Mouse (Mus musculus): ENCODE results near the gene Fam129b. TPM values are rescaled to one million over a fixed set of nuclear protein-coding genes. Genes with fewer than 3 reads are reported as not detected.

Gene Fam129b
- 65.3 and 90.0 TPM in 2 replicates for total RNA-seq (2012; rRNA removed)

DNA sequence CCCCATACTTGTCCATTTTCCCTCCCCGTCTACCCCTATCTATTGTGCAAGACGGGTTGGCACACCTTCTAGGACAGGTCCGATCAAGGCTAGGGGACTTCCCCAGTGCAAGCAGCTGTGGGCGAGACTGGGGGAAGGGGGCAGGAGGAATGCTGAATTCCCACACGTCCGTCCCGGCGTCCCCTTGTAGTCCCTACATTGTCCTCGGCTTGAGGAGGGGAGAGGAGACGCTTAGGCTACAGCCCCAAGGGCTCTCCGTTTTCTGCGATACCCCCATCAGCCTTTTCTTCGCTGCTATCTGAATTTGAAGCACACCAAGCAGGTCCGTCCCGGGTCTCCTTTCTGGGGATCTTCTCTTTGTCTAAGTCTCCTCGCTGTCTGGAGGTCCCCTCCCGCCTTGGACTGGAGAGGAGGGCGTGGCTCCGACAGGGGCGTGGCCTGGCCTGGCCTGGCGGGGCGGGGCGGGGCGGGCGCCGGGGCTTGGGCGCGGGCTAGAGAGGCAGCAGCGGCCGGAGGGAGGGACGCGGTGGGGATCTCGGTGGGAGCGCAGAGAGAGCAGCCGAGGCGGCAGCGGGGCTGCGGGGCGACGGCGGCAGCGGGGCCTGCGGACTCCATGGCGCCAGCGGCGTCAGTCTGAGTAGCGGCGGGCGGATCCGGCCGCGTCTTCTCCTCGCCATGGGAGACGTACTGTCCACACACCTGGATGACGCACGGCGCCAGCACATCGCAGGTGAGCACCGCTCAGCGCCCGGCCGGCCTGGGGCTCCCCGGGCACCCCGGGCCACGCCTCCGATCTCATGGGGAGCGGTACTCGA, at the start of gene Fam129b:
Gene Fam129b (plus strand): TSS at position 440 of the 815 bp plus-strand sequence.
- peak within 1 kb of the TSS; percentile 78 for H3K9ac ChIP-seq (ENCODE audit: insufficient read depth, low read depth, low read length, poor library complexity, severe bottlenecking)
- peaks cover 19 to 41% of the 10 kb centered on the region in 2 experiments for H3K4me1 ChIP-seq (ENCODE audit: control insufficient read depth in 2 of 2, insufficient read depth in 2 of 2, low read length in 2 of 2, poor library complexity in 1 of 2)
- no peaks in the 10 kb centered on the region for H3K9me3 ChIP-seq (ENCODE audit: control insufficient read depth, insufficient read depth, low read depth, low read length)

DNA sequence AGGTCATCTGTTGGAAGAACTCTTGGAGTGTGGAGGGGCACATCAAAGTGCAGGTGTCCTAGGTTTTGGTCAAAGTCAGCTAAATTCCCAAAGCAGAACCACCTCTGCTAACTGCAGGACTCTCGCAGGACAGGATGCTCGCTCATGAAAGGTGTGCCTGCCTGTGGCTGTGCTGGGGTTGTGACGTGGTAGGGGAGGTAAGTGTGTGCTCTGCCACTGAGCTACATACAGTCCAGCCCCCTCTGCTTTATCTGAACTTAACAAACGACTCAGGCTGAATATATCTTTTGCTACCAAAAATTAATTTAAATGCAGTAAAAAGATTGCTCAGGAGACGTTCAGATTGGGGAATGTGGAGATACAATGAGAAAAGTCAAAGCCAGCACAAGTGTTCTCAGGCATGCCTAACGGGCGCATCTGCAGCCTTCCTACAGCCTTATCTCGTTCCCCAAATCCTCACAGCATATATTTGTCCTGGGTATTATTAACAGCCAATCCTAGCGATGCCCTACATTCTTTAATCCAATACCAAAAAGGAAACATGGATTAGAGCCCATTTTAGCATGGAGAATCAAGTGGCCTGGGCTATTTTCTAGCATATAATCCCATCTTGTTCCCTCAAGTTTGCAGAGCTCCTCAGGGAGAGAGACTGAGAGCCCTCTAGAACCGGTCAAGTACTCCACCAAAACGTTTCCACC, 46.8 kb upstream of the Fam129b start:
- in situ Hi-C loops (cut with MboI; ENCODE audit: low sequenced_read_pairs in 2 of 2, unreplicated experiment in 2 of 2), result no loop called here
- Histone ChIP-seq H3K9ac (ENCODE audit: insufficient read depth, low read depth, low read length, poor library complexity, severe bottlenecking) (no peak overlapping the region), H3K36me3 (ENCODE audit: control insufficient read depth, insufficient read depth, low read length, poor library complexity, severe bottlenecking) (no peaks in the 10 kb centered on the region), H3K27ac (ENCODE audit: insufficient read depth, low read depth, low read length, poor library complexity, severe bottlenecking) (no peak overlapping the region), H3K4me3 (ENCODE audit: insufficient read depth in 1 of 2, low read depth in 1 of 2, low read length in 2 of 2, poor library complexity in 1 of 2, severe bottlenecking in 1 of 2) (no peak overlapping the region), H3K9me3 (ENCODE audit: control insufficient read depth, insufficient read depth, low read depth, low read length) (no peaks in the 10 kb centered on the region), H3K4me1 (ENCODE audit: control insufficient read depth in 2 of 2, insufficient read depth in 2 of 2, low read length in 2 of 2, poor library complexity in 1 of 2) (no peaks in the 10 kb centered on the region)
- DNase-seq (ENCODE audit: low read depth, low spot score), result no peak
- TF ChIP-seq MAFK (IDR thresholded peaks at IDR 0.05; ENCODE audit: insufficient read depth, low read depth, low read length) (no peak), ZNF384 (IDR thresholded peaks at IDR 0.05; ENCODE audit: low read depth, low read length) (no peak), ZC3H11A (IDR thresholded peaks at IDR 0.05; ENCODE audit: borderline replicate concordance, low read depth, low read length) (no peak), HCFC1 (IDR thresholded peaks at IDR 0.05; ENCODE audit: borderline replicate concordance, insufficient read depth, low read length) (no peak)

More for the DNA sequence above, at the start of gene Fam129b:
- peak; percentile 75 for DNase-seq (ENCODE audit: low read depth, low spot score)
- Histone ChIP-seq H3K36me3 (ENCODE audit: control insufficient read depth, insufficient read depth, low read length, poor library complexity, severe bottlenecking) (no peaks in the 10 kb centered on the region), H3K27ac (ENCODE audit: insufficient read depth, low read depth, low read length, poor library complexity, severe bottlenecking) (peak within 1 kb of the TSS; percentile 11; the same call in 1 of the 2 replicates), H3K4me3 (ENCODE audit: insufficient read depth in 1 of 2, low read depth in 1 of 2, low read length in 2 of 2, poor library complexity in 1 of 2, severe bottlenecking in 1 of 2) (peak within 1 kb of the TSS; percentile 72 to 92)
- TF ChIP-seq ZC3H11A (IDR thresholded peaks at IDR 0.05; ENCODE audit: borderline replicate concordance, low read depth, low read length), result no peak
- in situ Hi-C loops (cut with MboI; ENCODE audit: low sequenced_read_pairs in 2 of 2, unreplicated experiment in 2 of 2), result no loop called here

DNA sequence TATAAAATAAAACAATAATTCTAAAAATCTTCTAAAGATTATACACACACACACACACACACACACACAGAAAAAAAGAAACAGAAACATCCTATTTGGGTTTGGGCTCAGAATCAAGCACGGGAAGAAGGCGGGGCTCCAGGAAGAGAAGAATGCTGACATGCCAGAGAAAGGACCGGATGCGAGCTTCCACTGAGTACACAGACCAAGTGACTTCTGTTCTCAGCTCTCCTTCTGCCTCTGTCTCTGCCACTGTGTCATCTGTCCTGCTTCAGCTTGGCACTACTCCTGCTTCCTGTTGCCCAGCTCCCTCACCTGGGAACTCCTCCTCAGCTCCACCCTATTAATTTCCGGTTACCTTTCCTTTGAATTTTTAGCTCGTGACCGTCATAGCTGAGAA, 41.4 kb upstream of the Fam129b start:
- Histone ChIP-seq H3K9ac (ENCODE audit: insufficient read depth, low read depth, low read length, poor library complexity, severe bottlenecking) (peak overlapping the region; percentile 33; the same call in 1 of the 2 replicates), H3K27ac (ENCODE audit: insufficient read depth, low read depth, low read length, poor library complexity, severe bottlenecking) (no peak overlapping the region), H3K36me3 (ENCODE audit: control insufficient read depth, insufficient read depth, low read length, poor library complexity, severe bottlenecking) (no peaks in the 10 kb centered on the region), H3K4me1 (ENCODE audit: control insufficient read depth in 2 of 2, insufficient read depth in 2 of 2, low read length in 2 of 2, poor library complexity in 1 of 2) (peaks cover 0 to 9% of the 10 kb centered on the region in 2 experiments; a peak in 2 of 4 replicates), H3K9me3 (ENCODE audit: control insufficient read depth, insufficient read depth, low read depth, low read length) (no peaks in the 10 kb centered on the region), H3K4me3 (ENCODE audit: insufficient read depth in 1 of 2, low read depth in 1 of 2, low read length in 2 of 2, poor library complexity in 1 of 2, severe bottlenecking in 1 of 2) (no peak overlapping the region)
- in situ Hi-C loops (cut with MboI; ENCODE audit: low sequenced_read_pairs in 2 of 2, unreplicated experiment in 2 of 2), result no loop called here
- TF ChIP-seq ZNF384 (IDR thresholded peaks at IDR 0.05; ENCODE audit: low read depth, low read length) (no peak), MAFK (IDR thresholded peaks at IDR 0.05; ENCODE audit: insufficient read depth, low read depth, low read length) (no peak), HCFC1 (IDR thresholded peaks at IDR 0.05; ENCODE audit: borderline replicate concordance, insufficient read depth, low read length) (no peak), ZC3H11A (IDR thresholded peaks at IDR 0.05; ENCODE audit: borderline replicate concordance, low read depth, low read length) (no peak), CHD2 (IDR thresholded peaks at IDR 0.05; ENCODE audit: low read depth, low read length) (no peak)
- DNase-seq (ENCODE audit: low read depth, low spot score), result no peak

DNA sequence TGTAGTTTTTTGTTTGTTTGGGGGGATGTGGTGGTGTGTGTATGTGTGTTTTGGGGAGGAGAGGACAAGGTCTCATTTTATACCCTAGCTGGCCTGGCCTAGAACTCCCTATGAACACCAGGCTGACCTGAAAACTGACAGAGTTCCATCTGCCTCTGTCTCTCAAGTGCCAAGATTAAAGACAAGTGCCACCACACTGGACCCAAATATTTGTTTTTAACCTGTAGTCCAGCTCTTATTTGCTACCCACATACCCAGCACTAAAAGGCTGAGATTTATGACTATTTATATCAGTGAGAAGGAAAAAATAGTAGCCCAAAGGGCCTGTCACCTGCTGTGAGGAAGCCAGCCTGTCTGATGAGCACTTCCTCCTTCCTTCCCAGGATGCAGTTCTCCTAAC, 40.3 kb upstream of the Fam129b start:
- peaks cover 0 to 9% of the 10 kb centered on the region in 2 experiments; a peak in 2 of 4 replicates for H3K4me1 ChIP-seq (ENCODE audit: control insufficient read depth in 2 of 2, insufficient read depth in 2 of 2, low read length in 2 of 2, poor library complexity in 1 of 2)
- no peak overlapping the region for H3K9ac ChIP-seq (ENCODE audit: insufficient read depth, low read depth, low read length, poor library complexity, severe bottlenecking)
- no peak overlapping the region for H3K4me3 ChIP-seq (ENCODE audit: insufficient read depth in 1 of 2, low read depth in 1 of 2, low read length in 2 of 2, poor library complexity in 1 of 2, severe bottlenecking in 1 of 2)
- in situ Hi-C loops (cut with MboI; ENCODE audit: low sequenced_read_pairs in 2 of 2, unreplicated experiment in 2 of 2), result no loop called here
- no peak overlapping the region for H3K27ac ChIP-seq (ENCODE audit: insufficient read depth, low read depth, low read length, poor library complexity, severe bottlenecking)
- no peak for DNase-seq (ENCODE audit: low read depth, low spot score)
- H3K9me3 ChIP-seq (ENCODE audit: control insufficient read depth, insufficient read depth, low read depth, low read length), result no peaks in the 10 kb centered on the region
- TF ChIP-seq CHD2 (IDR thresholded peaks at IDR 0.05; ENCODE audit: low read depth, low read length) (no peak), HCFC1 (IDR thresholded peaks at IDR 0.05; ENCODE audit: borderline replicate concordance, insufficient read depth, low read length) (no peak), ZNF384 (IDR thresholded peaks at IDR 0.05; ENCODE audit: low read depth, low read length) (no peak), MAFK (IDR thresholded peaks at IDR 0.05; ENCODE audit: insufficient read depth, low read depth, low read length) (no peak), ZC3H11A (IDR thresholded peaks at IDR 0.05; ENCODE audit: borderline replicate concordance, low read depth, low read length) (no peak)
- no peaks in the 10 kb centered on the region for H3K36me3 ChIP-seq (ENCODE audit: control insufficient read depth, insufficient read depth, low read length, poor library complexity, severe bottlenecking)
